ENCODE assay signal across 9 mouse cellular contexts in genomic region chr12:79358613-79359218, GRCm38 (mm10).
DNase-seq lines count a peak whose midpoint lies in the region; ATAC-seq and TF ChIP-seq lines count a peak whose summit lies in the region.
"Had no signal": no experiment of that assay in that cellular context is flagged by ENCODE, and none has a peak within 500 bp of the region (broad histone marks: within the 10 kb centered on the region; RNA-seq: fewer than 3 reads in every experiment).

No protein-coding gene starts in this region.

- peak; percentile 82; the same call in 1 of the 2 replicates for ATAC-seq in midbrain, embryonic 16.5 days
- ATAC-seq in stomach, postnatal 0 days (ENCODE audit: low FRiP score, low TSS enrichment) = peak; percentile 81

- peaks cover 10% of the 10 kb centered on the region for H3K4me1 ChIP-seq in kidney, adult 2 months (ENCODE audit: control insufficient read depth, insufficient read depth, low read length)
- H3K4me1 ChIP-seq in midbrain, embryonic 16.5 days (ENCODE audit: control insufficient read depth, insufficient read depth, low read length) = no peaks in the 10 kb centered on the region
- H3K4me1 ChIP-seq in stomach, postnatal 0 days (replicated peaks; ENCODE audit: control insufficient read depth, insufficient read depth) = peaks cover 11% of the 10 kb centered on the region; the same call in 1 of the 2 replicates

- peak; percentile 83 for DNase-seq in CD4-positive helper T cell, adult 2 months (ENCODE audit: low read depth, low spot score)
- DNase-seq in adrenal gland, adult (ENCODE audit: inconsistent age in 2 of 2, low spot score in 1 of 2) = peak; percentile 41 to 87
- DNase-seq in embryo, embryonic 10.5 days (ENCODE audit: low spot score) = peak; percentile 94
- peak; percentile 68 for DNase-seq in heart, adult 8-10 months (ENCODE audit: low spot score)
- peak; percentile 77 for DNase-seq in kidney, adult 2 months
- peak; percentile 39 for DNase-seq in left cerebral cortex, postnatal 4 days
- DNase-seq in stomach, postnatal 0 days (ENCODE audit: low spot score) = peak; percentile 61

- no peak for TF ChIP-seq POLR2A in kidney, adult 2 months (IDR thresholded peaks at IDR 0.05; ENCODE audit: low read depth, low read length)

- H3K27me3 ChIP-seq in kidney, adult 2 months (replicated peaks; ENCODE audit: control insufficient read depth, insufficient read depth, low read length) = no peaks in the 10 kb centered on the region
- no peaks in the 10 kb centered on the region for H3K27me3 ChIP-seq in midbrain, embryonic 16.5 days (ENCODE audit: control insufficient read depth, insufficient read depth, low read depth, low read length)
- H3K27me3 ChIP-seq in stomach, postnatal 0 days (ENCODE audit: control insufficient read depth, insufficient read depth, low read length) = no peaks in the 10 kb centered on the region

- no peaks in the 10 kb centered on the region for H3K36me3 ChIP-seq in kidney, adult 2 months (ENCODE audit: control insufficient read depth, insufficient read depth, low read length)
- H3K36me3 ChIP-seq in midbrain, embryonic 16.5 days (ENCODE audit: control insufficient read depth, insufficient read depth, low read length) = no peaks in the 10 kb centered on the region
- H3K36me3 ChIP-seq in stomach, postnatal 0 days (ENCODE audit: control insufficient read depth, insufficient read depth, low read length) = no peaks in the 10 kb centered on the region

- no peaks in the 10 kb centered on the region for H3K9me3 ChIP-seq in midbrain, embryonic 16.5 days (replicated peaks; ENCODE audit: control insufficient read depth, low read length, poor library complexity, severe bottlenecking)
- H3K9me3 ChIP-seq in stomach, postnatal 0 days (ENCODE audit: control insufficient read depth, low read length) = no peaks in the 10 kb centered on the region

- H3K4me2 ChIP-seq in midbrain, embryonic 16.5 days (ENCODE audit: low read length) = no peak overlapping the region
- H3K4me2 ChIP-seq in stomach, postnatal 0 days (replicated peaks; ENCODE audit: low read depth) = no peak overlapping the region

- 14% methylated on average over 10 of the region's 10 CpGs for WGBS in kidney, adult 2 months
- 16% methylated on average over 10 of the region's 10 CpGs for WGBS in midbrain, embryonic 16.5 days
- 10% methylated on average over 10 of the region's 10 CpGs for WGBS in stomach, postnatal 0 days

- intact Hi-C loops in left cerebral cortex, postnatal 4 days (cut with DNase I) = loop anchor here (2.0 to 5.0 kb wide), 2 partner anchors 254 to 774 kb away; no protein-coding TSS in a partner anchor

- TF ChIP-seq CTCF in kidney, adult 2 months (conservative IDR thresholded peaks at IDR 0.05; ENCODE audit: insufficient read depth, insufficient read length, low read depth, low read length) = peak; percentile 25; the same call in 1 of the 2 replicates
- peak; percentile 87 for TF ChIP-seq CTCF in stomach, postnatal 0 days (IDR thresholded peaks at IDR 0.05; ENCODE audit: low read depth)

- H3K27ac ChIP-seq in kidney, adult 2 months (ENCODE audit: insufficient read depth, low read depth, low read length) = no peak overlapping the region
- no peak overlapping the region for H3K27ac ChIP-seq in midbrain, embryonic 16.5 days (ENCODE audit: low read length)
- no peak overlapping the region for H3K27ac ChIP-seq in stomach, postnatal 0 days (replicated peaks)

- TF ChIP-seq EP300 in stomach, postnatal 0 days (optimal IDR thresholded peaks at IDR 0.05) = no peak

- H3K9ac ChIP-seq in midbrain, embryonic 16.5 days (ENCODE audit: low read depth, low read length) = no peak overlapping the region
- no peak overlapping the region for H3K9ac ChIP-seq in stomach, postnatal 0 days (ENCODE audit: low read length)

- H3K4me3 ChIP-seq in kidney, adult 2 months (ENCODE audit: insufficient read depth, low read depth, low read length) = no peak overlapping the region
- H3K4me3 ChIP-seq in midbrain, embryonic 16.5 days (ENCODE audit: low read depth, low read length) = no peak overlapping the region
- H3K4me3 ChIP-seq in stomach, postnatal 0 days (ENCODE audit: low read depth, low read length) = no peak overlapping the region
- H3K4me3 ChIP-seq: erythroblast, embryonic 14.5 days had no signal

Comparison
In these comparisons a context has a peak if more than half of its experiments do, and no peak if none do; other contexts are left out.
1. DNase-seq: peak in every context shown above with its lines; median percentile 94 in embryo, embryonic 10.5 days; 83 in CD4-positive helper T cell, adult 2 months; 77 in kidney, adult 2 months; 68 in heart, adult 8-10 months; 64 in adrenal gland, adult; 61 in stomach, postnatal 0 days; 39 in left cerebral cortex, postnatal 4 days.